Mouse (Mus musculus) G1E (cell line): ENCODE results near the gene Tm4sf5.

Source experiments
- CTCF ChIP-seq: IDR thresholded peaks from 2 replicates; pipeline ENCODE4 v1.5.1; 2012; ENCODE audit warnings: low read depth, low read length, inconsistent platforms, mixed read lengths
- GATA1 ChIP-seq: IDR thresholded peaks from 2 replicates; pipeline ENCODE4 v1.6.1; 2012; ENCODE audit warnings: borderline replicate concordance, low read length, inconsistent platforms, mixed read lengths
- POLR2AphosphoS5 ChIP-seq: IDR thresholded peaks from 2 replicates; pipeline ENCODE4 v1.6.1; 2012; ENCODE audit warnings: low read depth, low read length, inconsistent platforms; ENCODE audit not compliant: insufficient replicate concordance
- TAL1 ChIP-seq: conservative IDR thresholded peaks from 2 replicates; pipeline ENCODE4 v1.6.1; 2012; ENCODE audit warnings: low read depth, low read length, inconsistent platforms, mixed read lengths

- TF ChIP-seq CTCF = no peak
- no peak for TF ChIP-seq TAL1
- TF ChIP-seq GATA1 = no peak
- no peak for TF ChIP-seq POLR2AphosphoS5
Measured at GRCm38 (mm10) chr11:70520178-70520769, 15.2 kb downstream of the Tm4sf5 start.
